Mouse (Mus musculus) stomach, postnatal 0 days (tissue): ENCODE data around the gene Wbp2. TPM values are rescaled to one million over a fixed set of nuclear protein-coding genes. Genes with fewer than 3 reads are reported as not detected.
A peak's percentile ranks its signal among the peaks of the same experiment; 100 is the strongest.

Source experiments
- ATAC-seq: fragments of 200-750 bp; cut with Nextera tagmentation; 2 replicates; pipeline ENCODE4 v1.8.0; 2017; ENCODE audit not compliant: low FRiP score, low TSS enrichment
- DNase-seq: peaks from one replicate; pipeline ENCODE4 v3.0.0-alpha.2; 2016; ENCODE audit warnings: low spot score
- H3K27ac ChIP-seq: fragments of 300-500 bp; sonication (generic); replicated peaks from 2 replicates; pipeline ENCODE4 v1.5.1; 2014; ENCODE audit warnings: mild to moderate bottlenecking, control low read depth
- H3K27me3 ChIP-seq: fragments of 300-500 bp; sonication (generic); 2 replicates; pipeline ENCODE4 v1.6.1; 2014; ENCODE audit warnings: low read length; ENCODE audit not compliant: control insufficient read depth, insufficient read depth
- H3K36me3 ChIP-seq: fragments of 300-500 bp; sonication (generic); 2 replicates; pipeline ENCODE4 v1.6.1; 2014; ENCODE audit warnings: low read length, mixed read lengths; ENCODE audit not compliant: control insufficient read depth, insufficient read depth
- H3K4me1 ChIP-seq: fragments of 300-500 bp; sonication (generic); replicated peaks from 2 replicates; pipeline ENCODE4 v1.6.1; 2014; ENCODE audit warnings: antibody characterized with exemption; ENCODE audit not compliant: control insufficient read depth, insufficient read depth
- H3K4me2 ChIP-seq: fragments of 300-500 bp; sonication (generic); replicated peaks from 2 replicates; pipeline ENCODE4 v1.6.1; 2014; ENCODE audit warnings: low read depth, mild to moderate bottlenecking, control low read depth, moderate library complexity
- H3K4me3 ChIP-seq: fragments of 300-500 bp; sonication (generic); 2 replicates; pipeline ENCODE4 v1.5.1; 2014; ENCODE audit warnings: low read depth, low read length, control low read depth
- H3K9ac ChIP-seq: fragments of 300-500 bp; sonication (generic); 2 replicates; pipeline ENCODE4 v1.6.1; 2014; ENCODE audit warnings: mild to moderate bottlenecking, low read length, control low read depth, mixed read lengths
- H3K9me3 ChIP-seq: fragments of 300-500 bp; sonication (generic); 2 replicates; pipeline ENCODE4 v1.6.1; 2016; ENCODE audit warnings: low read length; ENCODE audit not compliant: control insufficient read depth
- CTCF ChIP-seq: IDR thresholded peaks from 2 replicates; pipeline ENCODE4 v1.5.1; 2016; ENCODE audit warnings: antibody characterized with exemption, low read depth, mild to moderate bottlenecking, moderate library complexity
- EP300 ChIP-seq: optimal IDR thresholded peaks from 2 replicates; pipeline ENCODE3; 2016; ENCODE audit warnings: antibody characterized with exemption
- WGBS: fragments of 180-500 bp; shearing (Covaris S2); extraction: QIAGEN DNeasy Blood & Tissue Kit; methylation state at CpG from one replicate; pipeline ENCODE4 v1.1.7; 2014; 5-methylcytosine and 5-hydroxymethylcytosine counted together
- polyA plus RNA-seq: library from polyadenylated mRNA; unstranded; fragments of >200 nt; fragmentation: Nextera tagmentation; extraction: Ambion mirVana; gene quantifications from 2 replicates; pipeline ENCODE4 v1.2.1, GENCODE M21; 2015

Wbp2 gene
- polyA plus RNA-seq, 1 experiment from 2014 or later = 71.0 TPM

- H3K27ac ChIP-seq = peak overlapping the region; percentile 86
- WGBS = 49% methylated on average over 14 of the region's 14 CpGs
- ATAC-seq (no peak), DNase-seq (peak; percentile 46)
- H3K9me3 ChIP-seq = no peaks in the 10 kb centered on the region
- peak overlapping the region; percentile 80; the same call in 1 of the 2 replicates for H3K9ac ChIP-seq
- no peaks in the 10 kb centered on the region for H3K27me3 ChIP-seq
- 0 out of 2 replicates have a peak, but pooled peaks cover 2% of the 10 kb centered on the region for H3K36me3 ChIP-seq
- H3K4me2 ChIP-seq = peak overlapping the region; percentile 79
- H3K4me1 ChIP-seq = peaks cover 35% of the 10 kb centered on the region
- H3K4me3 ChIP-seq = peak overlapping the region; percentile 71; the same call in 1 of the 2 replicates
- no peak for TF ChIP-seq EP300
- peak; percentile 59 for TF ChIP-seq CTCF
Measured at GRCm38 (mm10) chr11:116106963-116107776, 20.4 kb upstream of the Wbp2 start.

- Histone ChIP-seq H3K27ac (no peak overlapping the region; the same call in none of the 2 replicates), H3K4me1 (peaks cover 41% of the 10 kb centered on the region), H3K36me3 (0 out of 2 replicates have a peak, but pooled peaks cover 2% of the 10 kb centered on the region), H3K4me2 (peak overlapping the region; percentile 79), H3K9me3 (no peaks in the 10 kb centered on the region), H3K9ac (0 out of 2 replicates have a peak overlapping the region, but pooled peaks have one; percentile 27), H3K4me3 (no peak overlapping the region), H3K27me3 (no peaks in the 10 kb centered on the region)
- TF ChIP-seq CTCF (no peak), EP300 (no peak)
- ATAC-seq = no peak
- peak; percentile 62 for DNase-seq
- WGBS = 44% methylated on average over 32 of the region's 32 CpGs
Measured at GRCm38 (mm10) chr11:116106154-116106962, 19.6 kb upstream of the Wbp2 start.

GRCm38 (mm10) chr11:116105065-116105464 is 18.3 kb upstream of the Wbp2 start:
- H3K27ac ChIP-seq = peak overlapping the region; percentile 91
- no peak overlapping the region for H3K4me3 ChIP-seq
- no peaks in the 10 kb centered on the region for H3K27me3 ChIP-seq
- no peak for ATAC-seq
- H3K9me3 ChIP-seq = no peaks in the 10 kb centered on the region
- DNase-seq = no peak
- WGBS = 78% methylated on average over 2 of the region's 2 CpGs
- TF ChIP-seq CTCF = no peak
- TF ChIP-seq EP300 = no peak
- no peak overlapping the region for H3K4me2 ChIP-seq
- H3K4me1 ChIP-seq = peaks cover 52% of the 10 kb centered on the region
- 0 out of 2 replicates have a peak, but pooled peaks cover 2% of the 10 kb centered on the region for H3K36me3 ChIP-seq
- no peak overlapping the region for H3K9ac ChIP-seq

- 22% methylated on average over 14 of the region's 14 CpGs for WGBS
- DNase-seq (peak; percentile 90), ATAC-seq (peak; percentile 86)
- H3K4me3 ChIP-seq = no peak overlapping the region
- peak overlapping the region; percentile 91 for H3K27ac ChIP-seq
- TF ChIP-seq EP300 (peak; percentile 68), CTCF (no peak)
- 0 out of 2 replicates have a peak, but pooled peaks cover 2% of the 10 kb centered on the region for H3K36me3 ChIP-seq
- H3K9me3 ChIP-seq = no peaks in the 10 kb centered on the region
- 0 out of 2 replicates have a peak overlapping the region, but pooled peaks have one; percentile 31 for H3K9ac ChIP-seq
- no peaks in the 10 kb centered on the region for H3K27me3 ChIP-seq
- H3K4me2 ChIP-seq = no peak overlapping the region; the same call in 1 of the 2 replicates
- H3K4me1 ChIP-seq = peaks cover 55% of the 10 kb centered on the region
Measured at GRCm38 (mm10) chr11:116104006-116104646, 17.3 kb upstream of the Wbp2 start.

- WGBS = 38% methylated on average over 10 of the region's 12 CpGs
- ATAC-seq = no peak
- DNase-seq = no peak
Measured at GRCm38 (mm10) chr11:116103572-116103971, 16.8 kb upstream of the Wbp2 start.

More at GRCm38 (mm10) chr11:116103572-116103971, 16.8 kb upstream of the Wbp2 start:
- Histone ChIP-seq H3K4me1 (peaks cover 57% of the 10 kb centered on the region), H3K4me3 (no peak overlapping the region), H3K9ac (no peak overlapping the region), H3K4me2 (0 out of 2 replicates have a peak overlapping the region, but pooled peaks have one; percentile 11), H3K27me3 (no peaks in the 10 kb centered on the region), H3K36me3 (0 out of 2 replicates have a peak, but pooled peaks cover 2% of the 10 kb centered on the region), H3K27ac (peak overlapping the region; percentile 79), H3K9me3 (no peaks in the 10 kb centered on the region)
- TF ChIP-seq EP300 (no peak), CTCF (no peak)
